In genomic region chr1:127958801-127959200, GRCm38 (mm10) we compare ENCODE assay signal across 11 mouse cellular contexts.
DNase-seq lines count a peak whose midpoint lies in the region; ATAC-seq lines count a peak whose summit lies in the region.
"Had no signal": no experiment of that assay in that cellular context is flagged by ENCODE, and none has a peak within 500 bp of the region (broad histone marks: within the 10 kb centered on the region; RNA-seq: fewer than 3 reads in every experiment).

No protein-coding gene starts in this region.

- H3K9ac ChIP-seq in kidney, embryonic 16.5 days (replicated peaks; ENCODE audit: low read length) = no peak overlapping the region; the same call in 1 of the 2 replicates
- H3K9ac ChIP-seq in embryonic facial prominence, embryonic 14.5 days (ENCODE audit: low read depth, low read length) = no peak overlapping the region
- no peak overlapping the region for H3K9ac ChIP-seq in forebrain, embryonic 15.5 days (replicated peaks)
- H3K9ac ChIP-seq in midbrain, embryonic 15.5 days = no peak overlapping the region; the same call in 1 of the 2 replicates
- H3K9ac ChIP-seq: liver, embryonic 14.5 days had no signal

- ATAC-seq in kidney, embryonic 16.5 days (ENCODE audit: low FRiP score, low TSS enrichment) = 0 out of 2 replicates have a peak, but pooled peaks have one; percentile 61
- peak; percentile 76 for ATAC-seq in embryonic facial prominence, embryonic 14.5 days (ENCODE audit: low read depth)
- peak; percentile 75 for ATAC-seq in forebrain, embryonic 15.5 days (replicated peaks)
- peak; percentile 85 for ATAC-seq in midbrain, embryonic 15.5 days (replicated peaks)

- peaks cover 7% of the 10 kb centered on the region for H3K4me1 ChIP-seq in kidney, embryonic 16.5 days (ENCODE audit: insufficient read depth, low read length)
- no peaks in the 10 kb centered on the region for H3K4me1 ChIP-seq in embryonic facial prominence, embryonic 14.5 days (ENCODE audit: control insufficient read depth, insufficient read depth, low read length)
- peaks cover 14% of the 10 kb centered on the region for H3K4me1 ChIP-seq in forebrain, embryonic 15.5 days
- peaks cover 22% of the 10 kb centered on the region for H3K4me1 ChIP-seq in midbrain, embryonic 15.5 days

- H3K27me3 ChIP-seq in kidney, embryonic 16.5 days (ENCODE audit: insufficient read depth, low read length) = no peaks in the 10 kb centered on the region
- no peaks in the 10 kb centered on the region for H3K27me3 ChIP-seq in embryonic facial prominence, embryonic 14.5 days (replicated peaks; ENCODE audit: control insufficient read depth, insufficient read depth, low read length)
- no peaks in the 10 kb centered on the region for H3K27me3 ChIP-seq in forebrain, embryonic 15.5 days
- H3K27me3 ChIP-seq in midbrain, embryonic 15.5 days (replicated peaks) = no peaks in the 10 kb centered on the region

- H3K4me2 ChIP-seq in kidney, embryonic 16.5 days (replicated peaks; ENCODE audit: low read depth, low read length) = no peak overlapping the region; the same call in 1 of the 2 replicates
- no peak overlapping the region for H3K4me2 ChIP-seq in embryonic facial prominence, embryonic 14.5 days (ENCODE audit: low read depth, low read length)
- H3K4me2 ChIP-seq in forebrain, embryonic 15.5 days (replicated peaks) = no peak overlapping the region
- peak overlapping the region; percentile 33 for H3K4me2 ChIP-seq in midbrain, embryonic 15.5 days

- H3K36me3 ChIP-seq in kidney, embryonic 16.5 days (ENCODE audit: insufficient read depth, low read length) = peaks cover 9% of the 10 kb centered on the region; the same call in 1 of the 2 replicates
- 0 out of 2 replicates have a peak, but pooled peaks cover 3% of the 10 kb centered on the region for H3K36me3 ChIP-seq in embryonic facial prominence, embryonic 14.5 days (ENCODE audit: control insufficient read depth, insufficient read depth, low read length)
- no peaks in the 10 kb centered on the region for H3K36me3 ChIP-seq in forebrain, embryonic 15.5 days
- H3K36me3 ChIP-seq in midbrain, embryonic 15.5 days (replicated peaks) = no peaks in the 10 kb centered on the region

- no peak overlapping the region for H3K4me3 ChIP-seq in kidney, embryonic 16.5 days (ENCODE audit: low read length)
- no peak overlapping the region for H3K4me3 ChIP-seq in embryonic facial prominence, embryonic 14.5 days (ENCODE audit: low read depth, low read length)
- H3K4me3 ChIP-seq in forebrain, embryonic 15.5 days = no peak overlapping the region
- no peak overlapping the region for H3K4me3 ChIP-seq in midbrain, embryonic 15.5 days
- H3K4me3 ChIP-seq: erythroblast, embryonic 14.5 days had no signal

- DNase-seq in kidney, adult 18-20 months = no peak
- DNase-seq in embryonic facial prominence, embryonic 14.5 days (ENCODE audit: low spot score) = peak; percentile 38
- DNase-seq in cerebellum, postnatal 14 days = no peak
- DNase-seq in left cerebral cortex, adult 18-20 months (ENCODE audit: low spot score in 2 of 2) = no peak
- DNase-seq: heart, postnatal 4 days; layer of hippocampus, postnatal 36 days had no signal

- WGBS in kidney, embryonic 16.5 days = 49% methylated on average over 5 of the region's 5 CpGs
- 36% methylated on average over 5 of the region's 5 CpGs for WGBS in embryonic facial prominence, embryonic 14.5 days
- 31% methylated on average over 5 of the region's 5 CpGs for WGBS in forebrain, embryonic 15.5 days
- WGBS in midbrain, embryonic 15.5 days = 19% methylated on average over 5 of the region's 5 CpGs

- H3K27ac ChIP-seq in kidney, embryonic 16.5 days (ENCODE audit: low read length) = peak overlapping the region; percentile 76
- peak overlapping the region; percentile 48 for H3K27ac ChIP-seq in embryonic facial prominence, embryonic 14.5 days (replicated peaks; ENCODE audit: low read depth, low read length)
- H3K27ac ChIP-seq in forebrain, embryonic 15.5 days (replicated peaks) = peak overlapping the region; percentile 75
- peak overlapping the region; percentile 79 for H3K27ac ChIP-seq in midbrain, embryonic 15.5 days
- H3K27ac ChIP-seq: liver, embryonic 14.5 days had no signal

- H3K9me3 ChIP-seq in kidney, embryonic 16.5 days (ENCODE audit: low read length) = no peaks in the 10 kb centered on the region
- no peaks in the 10 kb centered on the region for H3K9me3 ChIP-seq in embryonic facial prominence, embryonic 14.5 days (ENCODE audit: control insufficient read depth, low read length)
- no peaks in the 10 kb centered on the region for H3K9me3 ChIP-seq in forebrain, embryonic 15.5 days
- H3K9me3 ChIP-seq in midbrain, embryonic 15.5 days = no peaks in the 10 kb centered on the region
